Mouse (Mus musculus) CH12.LX (cell line): ENCODE measurements around the gene Eefsec.

Source experiments
- CTCF ChIP-seq, 2 experiments: IDR thresholded peaks in 1 of 2; conservative IDR thresholded peaks in 1 of 2; 2 replicates each; pipeline ENCODE4 v1.5.1; 2011 to 2012; ENCODE audit warnings: low read depth in 2 of 2, low read length in 2 of 2, improper control_type of control experiment in 1 of 2, inconsistent platforms in 1 of 2, mild to moderate bottlenecking in 1 of 2, moderate library complexity in 1 of 2
- E2F4 ChIP-seq: IDR thresholded peaks from 2 replicates; pipeline ENCODE4 v1.6.1; 2011; ENCODE audit warnings: low read depth, low read length, improper control_type of control experiment; ENCODE audit not compliant: insufficient replicate concordance
- ETS1 ChIP-seq: conservative IDR thresholded peaks from 2 replicates; pipeline ENCODE4 v1.6.1; 2012; ENCODE audit warnings: low read depth, mild to moderate bottlenecking, inconsistent platforms, low read length, improper control_type of control experiment, moderate library complexity
- MAFK ChIP-seq: IDR thresholded peaks from 2 replicates; pipeline ENCODE4 v1.6.1; 2011; ENCODE audit warnings: low read length, improper control_type of control experiment; ENCODE audit not compliant: insufficient replicate concordance
- POLR2A ChIP-seq: IDR thresholded peaks from 2 replicates; pipeline ENCODE4 v1.6.1; 2011; ENCODE audit warnings: low read depth, mild to moderate bottlenecking, improper control_type of control experiment, low read length
- POLR2AphosphoS2 ChIP-seq: IDR thresholded peaks from 2 replicates; pipeline ENCODE4 v1.6.1; 2011; ENCODE audit warnings: low read depth, low read length, improper control_type of control experiment
- TBP ChIP-seq: conservative IDR thresholded peaks from 2 replicates; pipeline ENCODE4 v1.6.1; 2011; ENCODE audit warnings: low read depth, low read length, improper control_type of control experiment
- TCF12 ChIP-seq: IDR thresholded peaks from 2 replicates; pipeline ENCODE4 v1.6.1; 2014; ENCODE audit warnings: low read depth, mild to moderate bottlenecking, inconsistent platforms, low read length, improper control_type of control experiment
- USF1 ChIP-seq: IDR thresholded peaks from 2 replicates; pipeline ENCODE4 v1.6.1; 2014; ENCODE audit warnings: low read depth, mild to moderate bottlenecking, inconsistent platforms, low read length, improper control_type of control experiment
- ZC3H11A ChIP-seq: IDR thresholded peaks from 2 replicates; pipeline ENCODE4 v1.6.1; 2012; ENCODE audit warnings: low read depth, mild to moderate bottlenecking, inconsistent platforms, low read length, improper control_type of control experiment
- ZKSCAN1 ChIP-seq: IDR thresholded peaks from 2 replicates; pipeline ENCODE4 v1.6.1; 2012; ENCODE audit warnings: low read depth, inconsistent platforms, low read length, improper control_type of control experiment, borderline replicate concordance

- no peak for TF ChIP-seq ETS1
- TF ChIP-seq CTCF (conservative IDR thresholded peaks at IDR 0.05 in 1 of 2, IDR thresholded peaks at IDR 0.05 in 1 of 2; ENCODE audit: low read depth in 2 of 2, low read length in 2 of 2), result no peak
- no peak for TF ChIP-seq E2F4
- TF ChIP-seq TCF12, result no peak
- no peak for TF ChIP-seq MAFK
- no peak for TF ChIP-seq USF1
- TF ChIP-seq ZKSCAN1, result no peak
- no peak for TF ChIP-seq POLR2A
- no peak for TF ChIP-seq POLR2AphosphoS2
- no peak for TF ChIP-seq ZC3H11A
- no peak for TF ChIP-seq TBP
Measured at GRCm38 (mm10) chr6:88442551-88442950, 3.8 kb downstream of the Eefsec start.
